Mouse (Mus musculus): ENCODE measurements around the gene Ier2. TPM values are rescaled to one million over a fixed set of nuclear protein-coding genes. Genes with fewer than 3 reads are reported as not detected.

Ier2 gene
- total RNA-seq, 1 experiment = 49.7 TPM

- Histone ChIP-seq H3K4me3 (ENCODE audit: insufficient read depth in 1 of 2, low read depth in 1 of 2, low read length in 2 of 2, poor library complexity in 1 of 2, severe bottlenecking in 1 of 2) (no peak overlapping the region), H3K27ac (ENCODE audit: insufficient read depth, low read depth, low read length, poor library complexity, severe bottlenecking) (no peak overlapping the region), H3K9ac (ENCODE audit: insufficient read depth, low read depth, low read length, poor library complexity, severe bottlenecking) (no peak overlapping the region), H3K9me3 (ENCODE audit: control insufficient read depth, insufficient read depth, low read depth, low read length) (no peaks in the 10 kb centered on the region), H3K36me3 (ENCODE audit: control insufficient read depth, insufficient read depth, low read length, poor library complexity, severe bottlenecking) (no peaks in the 10 kb centered on the region), H3K4me1 (ENCODE audit: control insufficient read depth in 2 of 2, insufficient read depth in 2 of 2, low read length in 2 of 2, poor library complexity in 1 of 2) (peaks cover 1 to 35% of the 10 kb centered on the region in 2 experiments; a peak in 2 of 4 replicates)
- TF ChIP-seq ZNF384 (IDR thresholded peaks at IDR 0.05; ENCODE audit: low read depth, low read length) = 0 out of 2 replicates have a peak, but pooled peaks have one; percentile 13
- TF ChIP-seq CHD2 (IDR thresholded peaks at IDR 0.05; ENCODE audit: low read depth, low read length) = no peak
- TF ChIP-seq ZC3H11A (IDR thresholded peaks at IDR 0.05; ENCODE audit: borderline replicate concordance, low read depth, low read length) = peak; percentile 81; the same call in 1 of the 2 replicates
- no peak for TF ChIP-seq HCFC1 (IDR thresholded peaks at IDR 0.05; ENCODE audit: borderline replicate concordance, insufficient read depth, low read length)
- TF ChIP-seq MAFK (IDR thresholded peaks at IDR 0.05; ENCODE audit: insufficient read depth, low read depth, low read length) = no peak
- in situ Hi-C loops (cut with MboI; ENCODE audit: low sequenced_read_pairs in 2 of 2, unreplicated experiment in 2 of 2) = loop anchor here in 1 of 2 experiments (10.0 kb wide), 2 partner anchors 66 to 106 kb away; no protein-coding TSS in a partner anchor
- DNase-seq (ENCODE audit: low read depth, low spot score) = peak; percentile 87
These were observed 46.3 kb upstream of the Ier2 start for GRCm38 (mm10) chr8:84708774-84709475.

GRCm38 (mm10) chr8:84708071-84708541 is 45.5 kb upstream of the Ier2 start:
- no peak for TF ChIP-seq MAFK (IDR thresholded peaks at IDR 0.05; ENCODE audit: insufficient read depth, low read depth, low read length)
- no peak for TF ChIP-seq ZC3H11A (IDR thresholded peaks at IDR 0.05; ENCODE audit: borderline replicate concordance, low read depth, low read length)
- no peak for TF ChIP-seq ZNF384 (IDR thresholded peaks at IDR 0.05; ENCODE audit: low read depth, low read length)
- TF ChIP-seq CHD2 (IDR thresholded peaks at IDR 0.05; ENCODE audit: low read depth, low read length) = no peak
- no peak for TF ChIP-seq HCFC1 (IDR thresholded peaks at IDR 0.05; ENCODE audit: borderline replicate concordance, insufficient read depth, low read length)
- in situ Hi-C loops (cut with MboI; ENCODE audit: low sequenced_read_pairs in 2 of 2, unreplicated experiment in 2 of 2) = loop anchor here in 1 of 2 experiments (10.0 kb wide), 2 partner anchors 67 to 107 kb away; no protein-coding TSS in a partner anchor
- no peak overlapping the region for H3K27ac ChIP-seq (ENCODE audit: insufficient read depth, low read depth, low read length, poor library complexity, severe bottlenecking)
- no peak for DNase-seq (ENCODE audit: low read depth, low spot score)
- no peaks in the 10 kb centered on the region for H3K9me3 ChIP-seq (ENCODE audit: control insufficient read depth, insufficient read depth, low read depth, low read length)
- H3K4me3 ChIP-seq (ENCODE audit: insufficient read depth in 1 of 2, low read depth in 1 of 2, low read length in 2 of 2, poor library complexity in 1 of 2, severe bottlenecking in 1 of 2) = peak overlapping the region; percentile 45 to 47; a peak in 3 of 4 replicates
- H3K9ac ChIP-seq (ENCODE audit: insufficient read depth, low read depth, low read length, poor library complexity, severe bottlenecking) = no peak overlapping the region
- H3K36me3 ChIP-seq (ENCODE audit: control insufficient read depth, insufficient read depth, low read length, poor library complexity, severe bottlenecking) = no peaks in the 10 kb centered on the region
- H3K4me1 ChIP-seq (ENCODE audit: control insufficient read depth in 2 of 2, insufficient read depth in 2 of 2, low read length in 2 of 2, poor library complexity in 1 of 2) = peaks cover 1 to 36% of the 10 kb centered on the region in 2 experiments; a peak in 2 of 4 replicates

DNA sequence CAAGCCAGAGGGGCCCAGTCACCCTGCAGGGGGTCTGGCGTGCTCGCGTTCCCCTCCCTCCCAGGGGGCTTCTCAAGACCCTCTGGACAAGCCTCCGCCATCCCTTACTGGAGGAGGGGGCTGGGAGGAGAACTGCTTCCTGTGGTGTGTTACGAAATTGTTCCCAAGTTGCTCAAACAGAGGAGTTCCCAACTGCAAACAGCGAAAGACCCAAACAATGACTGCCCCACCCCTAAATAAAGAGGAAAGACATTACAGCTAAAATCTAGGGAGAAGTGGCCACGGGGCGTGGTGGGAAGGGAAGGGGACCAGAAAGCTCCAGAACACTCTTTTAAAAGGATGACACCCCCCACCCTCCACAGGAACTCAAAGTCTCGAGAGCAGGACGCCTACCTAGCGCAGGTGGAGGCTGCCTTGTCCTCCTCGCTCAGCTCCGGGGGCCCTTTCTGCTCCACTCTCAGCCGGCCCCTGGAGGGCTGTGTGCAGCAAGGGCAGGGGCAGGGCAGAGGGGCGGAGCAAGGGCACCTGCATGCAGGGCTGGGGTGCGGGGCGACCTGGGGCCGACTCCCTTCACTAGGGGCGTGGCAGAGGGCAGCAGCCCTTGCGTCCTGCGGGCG is 44.7 kb upstream of the Ier2 start:
- H3K4me1 ChIP-seq (ENCODE audit: control insufficient read depth in 2 of 2, insufficient read depth in 2 of 2, low read length in 2 of 2, poor library complexity in 1 of 2) = peaks cover 1 to 35% of the 10 kb centered on the region in 2 experiments; a peak in 2 of 4 replicates
- H3K36me3 ChIP-seq (ENCODE audit: control insufficient read depth, insufficient read depth, low read length, poor library complexity, severe bottlenecking) = no peaks in the 10 kb centered on the region
- peak overlapping the region; percentile 45 to 47 for H3K4me3 ChIP-seq (ENCODE audit: insufficient read depth in 1 of 2, low read depth in 1 of 2, low read length in 2 of 2, poor library complexity in 1 of 2, severe bottlenecking in 1 of 2)
- in situ Hi-C loops (cut with MboI; ENCODE audit: low sequenced_read_pairs in 2 of 2, unreplicated experiment in 2 of 2) = loop anchor here in 1 of 2 experiments (10.0 kb wide), 2 partner anchors 67 to 107 kb away; no protein-coding TSS in a partner anchor
- TF ChIP-seq ZC3H11A (IDR thresholded peaks at IDR 0.05; ENCODE audit: borderline replicate concordance, low read depth, low read length) (no peak), MAFK (IDR thresholded peaks at IDR 0.05; ENCODE audit: insufficient read depth, low read depth, low read length) (no peak), ZNF384 (IDR thresholded peaks at IDR 0.05; ENCODE audit: low read depth, low read length) (no peak), HCFC1 (IDR thresholded peaks at IDR 0.05; ENCODE audit: borderline replicate concordance, insufficient read depth, low read length) (no peak), CHD2 (IDR thresholded peaks at IDR 0.05; ENCODE audit: low read depth, low read length) (no peak)
- no peaks in the 10 kb centered on the region for H3K9me3 ChIP-seq (ENCODE audit: control insufficient read depth, insufficient read depth, low read depth, low read length)
- H3K9ac ChIP-seq (ENCODE audit: insufficient read depth, low read depth, low read length, poor library complexity, severe bottlenecking) = no peak overlapping the region
- no peak for DNase-seq (ENCODE audit: low read depth, low spot score)
- no peak overlapping the region for H3K27ac ChIP-seq (ENCODE audit: insufficient read depth, low read depth, low read length, poor library complexity, severe bottlenecking)

DNA sequence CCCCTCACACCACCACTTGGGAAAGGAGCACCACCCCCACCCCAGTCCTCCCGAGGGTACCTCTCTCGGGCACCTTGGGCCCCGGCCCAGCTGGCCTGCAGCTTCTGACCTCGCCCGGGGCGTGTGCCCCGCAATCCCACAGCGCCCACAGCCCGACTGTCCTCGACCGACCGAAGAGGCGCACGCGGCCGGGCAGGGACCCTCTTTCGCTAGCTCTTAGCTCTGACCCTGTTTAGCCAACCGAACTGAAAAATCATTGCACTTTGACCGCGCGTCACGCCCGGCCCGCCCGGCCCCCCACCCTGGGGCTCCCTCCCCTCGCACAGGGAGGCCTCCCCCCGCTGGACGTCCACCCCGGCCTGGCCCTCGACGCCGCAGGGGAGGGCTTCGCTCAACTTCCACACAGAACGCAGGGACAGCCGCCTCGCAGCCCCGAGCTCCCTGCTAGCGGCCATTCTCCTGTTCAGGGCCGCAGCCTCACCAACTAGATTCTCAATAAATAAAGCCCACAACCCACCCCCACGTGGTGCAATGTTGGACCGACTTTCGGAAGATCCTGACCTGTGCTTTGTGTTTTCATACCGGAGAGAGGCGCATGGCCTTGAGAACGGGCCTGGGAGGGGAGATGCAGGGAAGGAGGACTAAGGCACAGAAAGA is 44.1 kb upstream of the Ier2 start:
- H3K27ac ChIP-seq (ENCODE audit: insufficient read depth, low read depth, low read length, poor library complexity, severe bottlenecking) = no peak overlapping the region
- no peak overlapping the region for H3K9ac ChIP-seq (ENCODE audit: insufficient read depth, low read depth, low read length, poor library complexity, severe bottlenecking)
- H3K4me1 ChIP-seq (ENCODE audit: control insufficient read depth in 2 of 2, insufficient read depth in 2 of 2, low read length in 2 of 2, poor library complexity in 1 of 2) = peaks cover 0 to 34% of the 10 kb centered on the region in 2 experiments; a peak in 2 of 4 replicates

More for the DNA sequence above, 44.1 kb upstream of the Ier2 start:
- Histone ChIP-seq H3K9me3 (ENCODE audit: control insufficient read depth, insufficient read depth, low read depth, low read length) (no peaks in the 10 kb centered on the region), H3K36me3 (ENCODE audit: control insufficient read depth, insufficient read depth, low read length, poor library complexity, severe bottlenecking) (no peaks in the 10 kb centered on the region), H3K4me3 (ENCODE audit: insufficient read depth in 1 of 2, low read depth in 1 of 2, low read length in 2 of 2, poor library complexity in 1 of 2, severe bottlenecking in 1 of 2) (peak overlapping the region; percentile 45 to 47)
- in situ Hi-C loops (cut with MboI; ENCODE audit: low sequenced_read_pairs in 2 of 2, unreplicated experiment in 2 of 2) = loop anchor here in 1 of 2 experiments (10.0 kb wide), 2 partner anchors 68 to 108 kb away; no protein-coding TSS in a partner anchor
- DNase-seq (ENCODE audit: low read depth, low spot score) = no peak
- no peak for TF ChIP-seq MAFK (IDR thresholded peaks at IDR 0.05; ENCODE audit: insufficient read depth, low read depth, low read length)
- TF ChIP-seq ZNF384 (IDR thresholded peaks at IDR 0.05; ENCODE audit: low read depth, low read length) = no peak
- TF ChIP-seq HCFC1 (IDR thresholded peaks at IDR 0.05; ENCODE audit: borderline replicate concordance, insufficient read depth, low read length) = no peak
- TF ChIP-seq CHD2 (IDR thresholded peaks at IDR 0.05; ENCODE audit: low read depth, low read length) = no peak
- no peak for TF ChIP-seq ZC3H11A (IDR thresholded peaks at IDR 0.05; ENCODE audit: borderline replicate concordance, low read depth, low read length)

All from ES-E14 (cell line).